Mouse (Mus musculus): ENCODE results near the gene Adipor2. TPM values are rescaled to one million over a fixed set of nuclear protein-coding genes. Genes with fewer than 3 reads are reported as not detected.

Adipor2 gene
- polyA plus RNA-seq, 1 experiment from 2014 or later, result 45.5 TPM

GRCm38 (mm10) chr6:119333202-119333601 lies 84.3 kb downstream of the Adipor2 start:
- Histone ChIP-seq H3K4me1 (ENCODE audit: control insufficient read depth, insufficient read depth, low read length) (peaks cover 7% of the 10 kb centered on the region; the same call in 1 of the 2 replicates), H3K9ac (ENCODE audit: low read length) (no peak overlapping the region), H3K4me2 (ENCODE audit: low read depth, low read length) (no peak overlapping the region), H3K27ac (ENCODE audit: low read length) (no peak overlapping the region), H3K9me3 (replicated peaks; ENCODE audit: control insufficient read depth, low read length) (no peaks in the 10 kb centered on the region), H3K36me3 (ENCODE audit: control insufficient read depth, insufficient read depth, low read length) (no peaks in the 10 kb centered on the region), H3K4me3 (replicated peaks; ENCODE audit: low read length) (no peak overlapping the region), H3K27me3 (ENCODE audit: control insufficient read depth, insufficient read depth, low read length) (peaks cover 29% of the 10 kb centered on the region)
- WGBS, result 3% methylated on average over 3 of the region's 3 CpGs
- ATAC-seq (ENCODE audit: insufficient read depth, low FRiP score), result peak; percentile 72; the same call in 1 of the 2 replicates

- no peak overlapping the region for H3K27ac ChIP-seq (ENCODE audit: low read length)
Observed at GRCm38 (mm10) chr6:119332111-119332510, 85.4 kb downstream of the Adipor2 start.

GRCm38 (mm10) chr6:119330506-119330905 lies 87.0 kb downstream of the Adipor2 start, which contains the start of gene Lrtm2:
Gene Lrtm2 (minus strand): TSS chr6:119330766.
- ATAC-seq (ENCODE audit: insufficient read depth, low FRiP score), result no peak
- H3K27me3 ChIP-seq (ENCODE audit: control insufficient read depth, insufficient read depth, low read length), result peaks cover 39% of the 10 kb centered on the region

More at GRCm38 (mm10) chr6:119332111-119332510, 85.4 kb downstream of the Adipor2 start:
- H3K4me3 ChIP-seq (replicated peaks; ENCODE audit: low read length), result no peak overlapping the region
- ATAC-seq (ENCODE audit: insufficient read depth, low FRiP score), result no peak
- peaks cover 38% of the 10 kb centered on the region for H3K27me3 ChIP-seq (ENCODE audit: control insufficient read depth, insufficient read depth, low read length)
- no peak overlapping the region for H3K4me2 ChIP-seq (ENCODE audit: low read depth, low read length)
- H3K36me3 ChIP-seq (ENCODE audit: control insufficient read depth, insufficient read depth, low read length), result no peaks in the 10 kb centered on the region
- no peaks in the 10 kb centered on the region for H3K9me3 ChIP-seq (replicated peaks; ENCODE audit: control insufficient read depth, low read length)
- no peak overlapping the region for H3K9ac ChIP-seq (ENCODE audit: low read length)
- 15% methylated on average over 1 of the region's 1 CpGs for WGBS
- H3K4me1 ChIP-seq (ENCODE audit: control insufficient read depth, insufficient read depth, low read length), result peaks cover 7% of the 10 kb centered on the region; the same call in 1 of the 2 replicates

GRCm38 (mm10) chr6:119329936-119330335 lies 87.6 kb downstream of the Adipor2 start:
- Histone ChIP-seq H3K4me3 (replicated peaks; ENCODE audit: low read length) (no peak overlapping the region), H3K4me2 (ENCODE audit: low read depth, low read length) (no peak overlapping the region), H3K4me1 (ENCODE audit: control insufficient read depth, insufficient read depth, low read length) (peaks cover 7% of the 10 kb centered on the region; the same call in 1 of the 2 replicates), H3K9ac (ENCODE audit: low read length) (no peak overlapping the region), H3K36me3 (ENCODE audit: control insufficient read depth, insufficient read depth, low read length) (no peaks in the 10 kb centered on the region), H3K27ac (ENCODE audit: low read length) (no peak overlapping the region), H3K27me3 (ENCODE audit: control insufficient read depth, insufficient read depth, low read length) (peaks cover 39% of the 10 kb centered on the region), H3K9me3 (replicated peaks; ENCODE audit: control insufficient read depth, low read length) (no peaks in the 10 kb centered on the region)
- no peak for ATAC-seq (ENCODE audit: insufficient read depth, low FRiP score)
- whole genome bisulfite sequencing, result 17% methylated on average over 6 of the region's 6 CpGs

More at GRCm38 (mm10) chr6:119330506-119330905, 87.0 kb downstream of the Adipor2 start, which contains the start of gene Lrtm2:
- Histone ChIP-seq H3K4me3 (replicated peaks; ENCODE audit: low read length) (peak within 1 kb of the TSS; percentile 35), H3K9ac (ENCODE audit: low read length) (no peak within 1 kb of the TSS), H3K4me1 (ENCODE audit: control insufficient read depth, insufficient read depth, low read length) (peaks cover 7% of the 10 kb centered on the region; the same call in 1 of the 2 replicates), H3K9me3 (replicated peaks; ENCODE audit: control insufficient read depth, low read length) (no peaks in the 10 kb centered on the region), H3K27ac (ENCODE audit: low read length) (no peak within 1 kb of the TSS), H3K4me2 (ENCODE audit: low read depth, low read length) (peak within 1 kb of the TSS; percentile 47), H3K36me3 (ENCODE audit: control insufficient read depth, insufficient read depth, low read length) (no peaks in the 10 kb centered on the region)
- WGBS, result under 1% methylated on average over 31 of the region's 31 CpGs

- H3K27me3 ChIP-seq (ENCODE audit: control insufficient read depth, insufficient read depth, low read length), result peaks cover 39% of the 10 kb centered on the region
Observed at GRCm38 (mm10) chr6:119329215-119329714, 88.2 kb downstream of the Adipor2 start.

GRCm38 (mm10) chr6:119328521-119329115 lies 88.9 kb downstream of the Adipor2 start:
- no peak overlapping the region for H3K4me2 ChIP-seq (ENCODE audit: low read depth, low read length)
- 6% methylated on average over 11 of the region's 11 CpGs for WGBS

More at GRCm38 (mm10) chr6:119329215-119329714, 88.2 kb downstream of the Adipor2 start:
- no peak overlapping the region for H3K9ac ChIP-seq (ENCODE audit: low read length)
- H3K4me2 ChIP-seq (ENCODE audit: low read depth, low read length), result no peak overlapping the region
- no peak overlapping the region for H3K4me3 ChIP-seq (replicated peaks; ENCODE audit: low read length)
- no peak overlapping the region for H3K27ac ChIP-seq (ENCODE audit: low read length)
- H3K36me3 ChIP-seq (ENCODE audit: control insufficient read depth, insufficient read depth, low read length), result no peaks in the 10 kb centered on the region
- 0 out of 2 replicates have a peak, but pooled peaks have one; percentile 19 for ATAC-seq (ENCODE audit: insufficient read depth, low FRiP score)
- H3K4me1 ChIP-seq (ENCODE audit: control insufficient read depth, insufficient read depth, low read length), result peaks cover 7% of the 10 kb centered on the region; the same call in 1 of the 2 replicates
- 1% methylated on average over 8 of the region's 8 CpGs for WGBS
- H3K9me3 ChIP-seq (replicated peaks; ENCODE audit: control insufficient read depth, low read length), result no peaks in the 10 kb centered on the region

GRCm38 (mm10) chr6:119326541-119326940 lies 91.0 kb downstream of the Adipor2 start:
- WGBS, result 39% methylated on average over 6 of the region's 7 CpGs
- ATAC-seq (ENCODE audit: insufficient read depth, low FRiP score), result no peak
- Histone ChIP-seq H3K4me1 (ENCODE audit: control insufficient read depth, insufficient read depth, low read length) (peaks cover 7% of the 10 kb centered on the region; the same call in 1 of the 2 replicates), H3K4me3 (replicated peaks; ENCODE audit: low read length) (no peak overlapping the region), H3K27ac (ENCODE audit: low read length) (no peak overlapping the region), H3K9me3 (replicated peaks; ENCODE audit: control insufficient read depth, low read length) (no peaks in the 10 kb centered on the region), H3K36me3 (ENCODE audit: control insufficient read depth, insufficient read depth, low read length) (no peaks in the 10 kb centered on the region), H3K9ac (ENCODE audit: low read length) (no peak overlapping the region), H3K27me3 (ENCODE audit: control insufficient read depth, insufficient read depth, low read length) (peaks cover 37% of the 10 kb centered on the region), H3K4me2 (ENCODE audit: low read depth, low read length) (no peak overlapping the region)

More at GRCm38 (mm10) chr6:119328521-119329115, 88.9 kb downstream of the Adipor2 start:
- Histone ChIP-seq H3K9me3 (replicated peaks; ENCODE audit: control insufficient read depth, low read length) (no peaks in the 10 kb centered on the region), H3K27ac (ENCODE audit: low read length) (no peak overlapping the region), H3K9ac (ENCODE audit: low read length) (no peak overlapping the region), H3K27me3 (ENCODE audit: control insufficient read depth, insufficient read depth, low read length) (peaks cover 39% of the 10 kb centered on the region), H3K4me3 (replicated peaks; ENCODE audit: low read length) (no peak overlapping the region), H3K36me3 (ENCODE audit: control insufficient read depth, insufficient read depth, low read length) (no peaks in the 10 kb centered on the region), H3K4me1 (ENCODE audit: control insufficient read depth, insufficient read depth, low read length) (peaks cover 7% of the 10 kb centered on the region; the same call in 1 of the 2 replicates)
- ATAC-seq (ENCODE audit: insufficient read depth, low FRiP score), result no peak

- no peak for ATAC-seq (ENCODE audit: insufficient read depth, low FRiP score)
- H3K4me2 ChIP-seq (ENCODE audit: low read depth, low read length), result no peak overlapping the region
- H3K4me3 ChIP-seq (replicated peaks; ENCODE audit: low read length), result no peak overlapping the region
- H3K4me1 ChIP-seq (ENCODE audit: control insufficient read depth, insufficient read depth, low read length), result peaks cover 7% of the 10 kb centered on the region; the same call in 1 of the 2 replicates
- H3K9me3 ChIP-seq (replicated peaks; ENCODE audit: control insufficient read depth, low read length), result no peaks in the 10 kb centered on the region
- no peak overlapping the region for H3K27ac ChIP-seq (ENCODE audit: low read length)
- WGBS, result 70% methylated on average over 6 of the region's 6 CpGs
- H3K36me3 ChIP-seq (ENCODE audit: control insufficient read depth, insufficient read depth, low read length), result no peaks in the 10 kb centered on the region
- no peak overlapping the region for H3K9ac ChIP-seq (ENCODE audit: low read length)
- peaks cover 32% of the 10 kb centered on the region for H3K27me3 ChIP-seq (ENCODE audit: control insufficient read depth, insufficient read depth, low read length)
Observed at GRCm38 (mm10) chr6:119325978-119326377, 91.5 kb downstream of the Adipor2 start.

- Histone ChIP-seq H3K36me3 (ENCODE audit: control insufficient read depth, insufficient read depth, low read length) (no peaks in the 10 kb centered on the region), H3K27ac (ENCODE audit: low read length) (no peak overlapping the region), H3K27me3 (ENCODE audit: control insufficient read depth, insufficient read depth, low read length) (peaks cover 20% of the 10 kb centered on the region), H3K4me3 (replicated peaks; ENCODE audit: low read length) (no peak overlapping the region), H3K4me2 (ENCODE audit: low read depth, low read length) (no peak overlapping the region), H3K4me1 (ENCODE audit: control insufficient read depth, insufficient read depth, low read length) (no peaks in the 10 kb centered on the region), H3K9me3 (replicated peaks; ENCODE audit: control insufficient read depth, low read length) (no peaks in the 10 kb centered on the region), H3K9ac (ENCODE audit: low read length) (no peak overlapping the region)
- 62% methylated on average over 10 of the region's 10 CpGs for WGBS
- no peak for ATAC-seq (ENCODE audit: insufficient read depth, low FRiP score)
Observed at GRCm38 (mm10) chr6:119324776-119325175, 92.7 kb downstream of the Adipor2 start.
